Mouse (Mus musculus) B cell, adult 62 days (primary cell): ENCODE results near the gene Smim5. TPM values are rescaled to one million over a fixed set of nuclear protein-coding genes. Genes with fewer than 3 reads are reported as not detected.

Experiments used
- total RNA-seq: library from RNA; stranded (reverse); gene quantifications from 4 replicates; pipeline ENCODE4 v1.2.4, GENCODE M21; 2023

Smim5 gene
- not detected in 4 replicates for total RNA-seq

DNA sequence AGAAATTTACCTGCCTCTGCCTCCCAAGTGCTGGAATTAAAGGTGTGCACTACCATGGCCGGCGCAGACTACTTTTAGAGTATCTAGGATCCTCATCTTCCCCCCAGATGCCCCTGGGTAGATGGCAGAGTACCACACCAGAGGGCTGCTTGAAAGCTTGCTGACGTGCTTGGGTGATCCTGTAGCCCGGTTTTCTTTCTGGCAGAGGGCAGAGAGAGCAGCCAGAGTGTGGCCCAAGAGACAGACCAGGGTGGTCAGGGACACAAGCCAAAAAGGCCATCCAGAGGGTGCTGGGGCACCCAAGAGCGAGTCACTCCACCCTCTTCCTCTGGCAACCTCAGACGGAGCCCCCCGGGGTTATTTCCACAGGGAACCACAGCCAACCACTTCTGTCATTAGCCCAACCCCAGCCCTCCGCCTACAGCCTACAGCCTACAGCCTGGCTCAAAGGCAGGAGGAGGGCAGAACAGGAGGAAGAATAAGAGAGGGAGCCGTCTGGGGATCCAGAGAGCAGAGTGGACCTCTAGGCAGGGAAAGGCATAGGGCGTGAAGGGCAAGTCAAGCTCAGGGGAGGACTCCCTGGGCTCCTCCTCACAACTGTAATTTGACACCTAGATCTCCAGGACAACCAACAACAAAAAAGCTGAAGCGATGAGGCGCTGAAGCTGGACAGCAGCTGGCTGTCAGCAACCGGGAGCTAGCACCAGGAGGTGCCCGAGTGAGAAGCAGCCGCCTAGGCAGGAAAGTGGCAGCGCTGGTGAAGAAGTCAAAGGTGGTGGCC is at the start of gene Smim5:
TSS of gene Smim5 (plus strand) at position 481 of the 781 bp plus-strand sequence.

DNA sequence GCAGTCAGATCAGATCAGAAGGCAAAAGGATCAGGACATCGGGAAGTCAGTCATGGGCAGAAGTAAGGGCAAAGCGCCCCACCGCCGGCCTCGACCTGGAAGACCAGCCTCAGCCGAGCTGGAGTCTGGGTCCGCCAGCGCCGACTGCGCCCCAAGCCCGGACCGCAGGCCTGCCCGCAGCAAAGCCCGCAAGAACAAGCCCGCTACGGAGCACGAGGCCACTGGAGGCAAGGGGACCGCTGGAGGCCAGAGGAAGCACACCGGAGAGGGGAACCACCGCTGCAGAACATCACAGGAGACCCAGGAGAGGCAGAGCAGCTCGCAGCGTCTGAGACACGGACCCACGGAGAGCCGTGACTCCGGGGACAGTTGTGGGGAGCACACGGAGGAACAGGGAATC is 41.4 kb upstream of the Smim5 start, which contains the start of gene Myo15b:
TSS of gene Myo15b (plus strand) at position 53 of the 400 bp plus-strand sequence.

DNA sequence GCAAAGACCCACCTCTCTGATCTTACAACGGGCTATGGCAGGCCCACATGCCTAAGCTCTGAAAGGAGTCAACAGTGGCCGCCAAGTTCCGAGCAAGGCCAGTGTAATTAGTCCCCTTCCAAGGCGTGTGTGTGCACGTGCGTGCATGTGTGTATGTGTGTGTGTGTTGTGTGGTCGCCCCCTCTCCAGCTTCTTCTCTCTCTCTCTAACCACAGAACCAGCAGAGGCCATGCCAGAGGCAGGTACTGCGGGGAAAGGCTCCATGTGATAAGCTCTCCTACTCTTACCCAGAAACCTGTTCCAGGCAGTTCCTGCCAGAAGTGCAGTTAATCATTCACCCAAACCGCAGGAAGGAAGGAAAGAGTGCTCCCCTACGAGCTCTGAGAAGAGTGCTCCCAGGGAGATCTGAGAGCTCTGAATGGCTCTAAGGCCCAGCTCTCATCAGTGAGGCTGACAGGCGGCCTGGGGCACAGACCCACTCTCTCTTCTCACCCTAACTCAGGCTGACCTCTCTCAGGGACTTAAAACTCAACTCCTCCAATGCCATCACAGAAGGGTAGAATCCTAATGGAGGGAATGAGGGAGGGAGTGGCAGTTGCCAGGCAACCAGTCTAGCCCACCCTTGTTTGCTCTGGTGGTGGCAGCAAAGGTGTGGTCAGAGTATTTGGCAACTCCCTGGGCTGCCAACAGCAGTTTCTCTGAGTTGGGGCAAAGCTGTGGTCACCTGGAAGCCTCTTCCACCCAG is 12.0 kb downstream of the Smim5 start, which contains the start of gene Smim6:
TSS of gene Smim6 (plus strand) at position 386 of the 745 bp plus-strand sequence.

DNA sequence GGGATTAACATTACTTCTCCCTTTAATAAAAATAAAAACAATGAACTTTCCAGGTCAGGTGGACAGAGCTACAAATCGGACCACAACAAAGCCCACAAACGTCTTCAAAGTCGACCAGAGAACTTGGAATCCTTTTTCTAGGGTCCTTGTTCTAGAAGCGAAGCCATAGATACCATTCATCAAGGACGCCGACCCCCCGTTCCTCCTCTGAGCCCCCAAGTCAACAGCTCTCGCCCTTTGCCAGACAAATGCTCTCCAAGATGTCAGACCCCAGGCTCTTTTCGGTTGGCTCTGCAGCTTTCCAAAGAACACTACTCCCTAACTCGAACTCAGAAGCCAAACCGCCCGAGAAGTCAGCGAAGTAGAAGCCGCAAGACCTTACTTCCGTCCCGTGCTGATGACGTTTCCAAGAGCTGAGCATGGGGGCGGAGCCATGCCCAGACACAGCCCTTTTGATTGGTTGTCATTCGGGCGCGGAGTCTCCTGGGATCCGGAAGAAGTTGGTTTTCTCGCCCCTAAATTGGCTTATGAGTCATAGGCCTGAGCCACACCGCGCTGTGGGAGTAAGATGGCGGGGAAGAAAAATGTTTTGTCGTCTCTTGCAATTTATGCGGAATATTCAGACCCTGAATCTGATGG is 33.5 kb downstream of the Smim5 start, which contains the start of the genes Sap30bp and Recql5:
TSS of gene Sap30bp (plus strand) at position 175 of the 639 bp plus-strand sequence.
TSS of gene Recql5 (minus strand) at position 370 of the 639 bp plus-strand sequence.

Other genes starting within 250 kb of the Smim5 start
- gene Grb2, start 191.4 kb upstream of the Smim5 start, total RNA-seq: 280 to 374 TPM (median 338 TPM) in 4 replicates
- 44.2 to 57.0 TPM (median 51.8 TPM) in 4 replicates for gene Tmem94, start 134.5 kb upstream of the Smim5 start, total RNA-seq
- 3.6 to 6.4 TPM (median 4.4 TPM) in 4 replicates for gene Caskin2, start 86.3 kb upstream of the Smim5 start, total RNA-seq
- gene Tsen54, start 85.2 kb upstream of the Smim5 start, total RNA-seq: 31.5 to 33.3 TPM (median 32.9 TPM) in 4 replicates
- gene Llgl2, start 75.9 kb upstream of the Smim5 start, total RNA-seq: 25.7 to 39.1 TPM (median 29.7 TPM) in 4 replicates
- gene Myo15b, start 41.6 kb upstream of the Smim5 start, total RNA-seq: 0.39 to 0.54 TPM (median 0.53 TPM) in 3 of 4 replicates, not detected in the other
- gene Smim6, start 12.1 kb downstream of the Smim5 start, total RNA-seq: not detected in 4 replicates
- gene Sap30bp, start 33.3 kb downstream of the Smim5 start, total RNA-seq: 38.0 to 55.8 TPM (median 40.2 TPM) in 4 replicates
- gene Recql5, start 33.5 kb downstream of the Smim5 start, total RNA-seq: 55.1 to 64.6 TPM (median 58.9 TPM) in 4 replicates
- gene Itgb4, start 74.7 kb downstream of the Smim5 start, total RNA-seq: 0.18 to 1.8 TPM (median 0.19 TPM) in 3 of 4 replicates, not detected in the other
- 17.5 to 20.1 TPM (median 19.0 TPM) in 4 replicates for gene Galk1, start 112.8 kb downstream of the Smim5 start, total RNA-seq
- gene H3f3b, start 128.0 kb downstream of the Smim5 start, total RNA-seq: 3,317 to 3,559 TPM (median 3,439 TPM) in 4 replicates
- 81.4 to 104 TPM (median 94.5 TPM) in 4 replicates for gene Unk, start 130.4 kb downstream of the Smim5 start, total RNA-seq
- gene Unc13d, start 178.0 kb downstream of the Smim5 start, total RNA-seq: 51.9 to 63.8 TPM (median 57.8 TPM) in 4 replicates
- 281 to 313 TPM (median 301 TPM) in 4 replicates for gene Wbp2, start 187.0 kb downstream of the Smim5 start, total RNA-seq
- 0.36 to 2.8 TPM (median 0.91 TPM) in 4 replicates for gene Trim47, start 227.2 kb downstream of the Smim5 start, total RNA-seq
- 34.0 to 37.5 TPM (median 35.3 TPM) in 4 replicates for gene Trim65, start 231.2 kb downstream of the Smim5 start, total RNA-seq
- 55.2 to 60.4 TPM (median 56.1 TPM) in 4 replicates for gene Mrpl38, start 238.9 kb downstream of the Smim5 start, total RNA-seq